Mouse (Mus musculus) erythroblast, adult 5-6 weeks (primary cell): Measurements from ENCODE around the gene Akt1. TPM values are rescaled to one million over a fixed set of nuclear protein-coding genes. Genes with fewer than 3 reads are reported as not detected.

Experiments used
- ATAC-seq: replicated peaks from 2 replicates; pipeline ENCODE4 v1.8.0; 2016; ENCODE audit warnings: moderate number of reproducible peaks, mild to moderate bottlenecking, moderate TSS enrichment, inconsistent platforms; ENCODE audit not compliant: poor library complexity, low FRiP score, severe bottlenecking
- total RNA-seq, 2 experiments: library from RNA; stranded (forward) in 1 of 2; stranded (reverse) in 1 of 2; fragments of 150-400 nt in 1 of 2; fragments of 200-764, 138-1000 nt in 1 of 2; gene quantifications; 2 replicates each; pipeline versions ENCODE4 v1.2.3 to v1.2.4; 2015 to 2017; ENCODE audit warnings: low replicate concordance in 2 of 2

The Akt1 gene
- total RNA-seq, 2 experiments from 2014 or later: 20.9 to 25.1 TPM

GRCm38 (mm10) chr12:112604709-112605649, 69.7 kb downstream of the Akt1 start:
- no peak for ATAC-seq

- no peak for ATAC-seq
Measured at GRCm38 (mm10) chr12:112604022-112604421, 70.7 kb downstream of the Akt1 start.

Other genes starting within 250 kb of the Akt1 start
- gene A530016L24Rik, start 185.4 kb downstream of the Akt1 start, total RNA-seq (2015; ENCODE audit: low replicate concordance): not detected in 2 replicates
- not detected in 2 replicates for gene A530016L24Rik, start 185.4 kb downstream of the Akt1 start, total RNA-seq (2017; ENCODE audit: low replicate concordance)
- gene Tmem179, start 158.1 kb downstream of the Akt1 start, total RNA-seq (2015; ENCODE audit: low replicate concordance): not detected in 2 replicates
- not detected in 2 replicates for gene Tmem179, start 158.1 kb downstream of the Akt1 start, total RNA-seq (2017; ENCODE audit: low replicate concordance)
- gene Inf2, start 86.1 kb downstream of the Akt1 start, total RNA-seq (2015; ENCODE audit: low replicate concordance): 3.1 and 4.6 TPM in 2 replicates
- gene Inf2, start 86.1 kb downstream of the Akt1 start, total RNA-seq (2017; ENCODE audit: low replicate concordance): 0.94 and 3.5 TPM in 2 replicates
- gene Adssl1, start 54.8 kb downstream of the Akt1 start, total RNA-seq (2015; ENCODE audit: low replicate concordance): 20.5 and 32.3 TPM in 2 replicates
- 23.8 and 24.4 TPM in 2 replicates for gene Adssl1, start 54.8 kb downstream of the Akt1 start, total RNA-seq (2017; ENCODE audit: low replicate concordance)
- gene Siva1, start 30.2 kb downstream of the Akt1 start, total RNA-seq (2015; ENCODE audit: low replicate concordance): 45.0 and 45.4 TPM in 2 replicates
- gene Siva1, start 30.2 kb downstream of the Akt1 start, total RNA-seq (2017; ENCODE audit: low replicate concordance): 65.9 and 114 TPM in 2 replicates
- 2.3 TPM in 1 of 2 replicates, not detected in the other for gene Zbtb42, start 3.9 kb upstream of the Akt1 start, total RNA-seq (2015; ENCODE audit: low replicate concordance)
- 0.42 and 1.2 TPM in 2 replicates for gene Zbtb42, start 3.9 kb upstream of the Akt1 start, total RNA-seq (2017; ENCODE audit: low replicate concordance)
- gene Cep170b, start 45.6 kb upstream of the Akt1 start, total RNA-seq (2015; ENCODE audit: low replicate concordance): not detected in 2 replicates
- gene Cep170b, start 45.6 kb upstream of the Akt1 start, total RNA-seq (2017; ENCODE audit: low replicate concordance): 0.51 TPM in 1 of 2 replicates, not detected in the other
- gene Pld4, start 85.8 kb upstream of the Akt1 start, total RNA-seq (2015; ENCODE audit: low replicate concordance): 31.9 and 42.8 TPM in 2 replicates
- gene Pld4, start 85.8 kb upstream of the Akt1 start, total RNA-seq (2017; ENCODE audit: low replicate concordance): 14.6 and 26.6 TPM in 2 replicates
- gene Ahnak2, start 127.8 kb upstream of the Akt1 start, total RNA-seq (2015; ENCODE audit: low replicate concordance): not detected in 2 replicates
- gene Ahnak2, start 127.8 kb upstream of the Akt1 start, total RNA-seq (2017; ENCODE audit: low replicate concordance): 0.09 TPM in 1 of 2 replicates, not detected in the other
- not detected in 2 replicates for gene Clba1, start 134.1 kb upstream of the Akt1 start, total RNA-seq (2015; ENCODE audit: low replicate concordance)
- 0.42 TPM in 1 of 2 replicates, not detected in the other for gene Clba1, start 134.1 kb upstream of the Akt1 start, total RNA-seq (2017; ENCODE audit: low replicate concordance)
- 28.8 and 35.5 TPM in 2 replicates for gene Cdca4, start 154.5 kb upstream of the Akt1 start, total RNA-seq (2015; ENCODE audit: low replicate concordance)
- 22.1 and 29.7 TPM in 2 replicates for gene Cdca4, start 154.5 kb upstream of the Akt1 start, total RNA-seq (2017; ENCODE audit: low replicate concordance)
- 1.9 and 2.3 TPM in 2 replicates for gene Gpr132, start 193.3 kb upstream of the Akt1 start, total RNA-seq (2015; ENCODE audit: low replicate concordance)
- gene Gpr132, start 193.3 kb upstream of the Akt1 start, total RNA-seq (2017; ENCODE audit: low replicate concordance): 1.1 and 2.1 TPM in 2 replicates